Mouse (Mus musculus): ENCODE data around the gene Rspo1. TPM values are rescaled to one million over a fixed set of nuclear protein-coding genes. Genes with fewer than 3 reads are reported as not detected.

The Rspo1 gene
- total and polyA plus RNA-seq, 3 experiments, result 0.25 to 0.50 (median 0.31) TPM

GRCm38 (mm10) chr4:125057273-125057672, 71.0 kb downstream of the Rspo1 start:
- H3K4me2 ChIP-seq (ENCODE audit: insufficient read depth, low read depth, poor library complexity, severe bottlenecking), result no peak overlapping the region
- in situ Hi-C loops (cut with MboI; ENCODE audit: low pct_ligation_motif_present, low pct_unique_long_range_greater_than_20kb, low sequenced_read_pairs), result loop anchor here (25.0 kb wide), 1 partner anchor 295 kb away; no protein-coding TSS in a partner anchor

GRCm38 (mm10) chr4:125058033-125058432, 71.8 kb downstream of the Rspo1 start:
- in situ Hi-C loops (cut with MboI; ENCODE audit: low pct_ligation_motif_present, low pct_unique_long_range_greater_than_20kb, low sequenced_read_pairs), result loop anchor here (25.0 kb wide), 1 partner anchor 296 kb away; no protein-coding TSS in a partner anchor
- dilution Hi-C loops (cut with MboI; ENCODE audit: extremely low pct_ligation_motif_present, extremely low pct_unique_long_range_greater_than_20kb, low sequenced_read_pairs), result loop anchor here (25.0 kb wide), 1 partner anchor 96 kb away; no protein-coding TSS in a partner anchor
- Histone ChIP-seq H3K9ac (ENCODE audit: insufficient read depth, low read depth) (no peak overlapping the region), H3K9me3 (replicated peaks; ENCODE audit: low read length) (no peaks in the 10 kb centered on the region), H3K79me2 (replicated peaks; ENCODE audit: control insufficient read depth, extremely low read depth, insufficient read depth, poor library complexity, severe bottlenecking) (no peaks in the 10 kb centered on the region), H3K4me3 (replicated peaks in 1 of 3; ENCODE audit: low read depth in 2 of 3, low read length in 2 of 3, poor library complexity in 1 of 3) (no peak overlapping the region), H3K4me2 (ENCODE audit: insufficient read depth, low read depth, poor library complexity, severe bottlenecking) (no peak overlapping the region), H3K27ac (ENCODE audit: insufficient read depth, low read depth) (no peak overlapping the region), H3K27me3 (replicated peaks) (no peaks in the 10 kb centered on the region), H3K4me1 (ENCODE audit: control insufficient read depth in 1 of 2, insufficient read depth in 2 of 2) (peaks cover 0 to 6% of the 10 kb centered on the region in 2 experiments; a peak in 2 of 4 replicates), H3K36me3 (replicated peaks in 1 of 2; ENCODE audit: control insufficient read depth in 1 of 2, insufficient read depth in 1 of 2, low read length in 1 of 2) (peaks cover 34 to 59% of the 10 kb centered on the region in 2 experiments)
- DNase-seq (ENCODE audit: extremely low read depth), result no peak
- TF ChIP-seq IRF4 (IDR thresholded peaks at IDR 0.05; ENCODE audit: low read depth, low read length), result no peak
- TF ChIP-seq MAFK (IDR thresholded peaks at IDR 0.05; ENCODE audit: insufficient replicate concordance, low read length), result no peak
- TF ChIP-seq GABPA (IDR thresholded peaks at IDR 0.05; ENCODE audit: insufficient replicate concordance, low read depth, low read length), result no peak
- TF ChIP-seq CHD2 (IDR thresholded peaks at IDR 0.05; ENCODE audit: low read length), result no peak
- no peak for TF ChIP-seq USF2 (conservative IDR thresholded peaks at IDR 0.05; ENCODE audit: low read depth, low read length)
- no peak for TF ChIP-seq UBTF (IDR thresholded peaks at IDR 0.05; ENCODE audit: low read depth, low read length)
- no peak for TF ChIP-seq CHD1 (IDR thresholded peaks at IDR 0.05; ENCODE audit: low read depth, low read length)
- no peak for TF ChIP-seq EP300 (IDR thresholded peaks at IDR 0.05; ENCODE audit: low read length)
- TF ChIP-seq TBP (conservative IDR thresholded peaks at IDR 0.05; ENCODE audit: low read depth, low read length), result no peak
- no peak for TF ChIP-seq MAZ (IDR thresholded peaks at IDR 0.05; ENCODE audit: low read depth, low read length)
- TF ChIP-seq TCF12 (IDR thresholded peaks at IDR 0.05; ENCODE audit: low read depth, low read length), result no peak
- TF ChIP-seq CTCF (conservative IDR thresholded peaks at IDR 0.05 in 1 of 2, IDR thresholded peaks at IDR 0.05 in 1 of 2; ENCODE audit: low read depth in 2 of 2, low read length in 2 of 2), result no peak
- TF ChIP-seq JUND (conservative IDR thresholded peaks at IDR 0.05; ENCODE audit: low read depth, low read length), result no peak
- no peak for TF ChIP-seq USF1 (IDR thresholded peaks at IDR 0.05; ENCODE audit: low read depth, low read length)

More at GRCm38 (mm10) chr4:125057273-125057672, 71.0 kb downstream of the Rspo1 start:
- Histone ChIP-seq H3K79me2 (replicated peaks; ENCODE audit: control insufficient read depth, extremely low read depth, insufficient read depth, poor library complexity, severe bottlenecking) (no peaks in the 10 kb centered on the region), H3K36me3 (replicated peaks in 1 of 2; ENCODE audit: control insufficient read depth in 1 of 2, insufficient read depth in 1 of 2, low read length in 1 of 2) (peaks cover 39 to 65% of the 10 kb centered on the region in 2 experiments), H3K4me1 (ENCODE audit: control insufficient read depth in 1 of 2, insufficient read depth in 2 of 2) (peaks cover 0 to 6% of the 10 kb centered on the region in 2 experiments; a peak in 2 of 4 replicates), H3K4me3 (replicated peaks in 1 of 3; ENCODE audit: low read depth in 2 of 3, low read length in 2 of 3, poor library complexity in 1 of 3) (no peak overlapping the region), H3K27me3 (replicated peaks) (no peaks in the 10 kb centered on the region), H3K9me3 (replicated peaks; ENCODE audit: low read length) (no peaks in the 10 kb centered on the region), H3K27ac (ENCODE audit: insufficient read depth, low read depth) (no peak overlapping the region), H3K9ac (ENCODE audit: insufficient read depth, low read depth) (no peak overlapping the region)
- no peak for DNase-seq (ENCODE audit: extremely low read depth)
- dilution Hi-C loops (cut with MboI; ENCODE audit: extremely low pct_ligation_motif_present, extremely low pct_unique_long_range_greater_than_20kb, low sequenced_read_pairs), result loop anchor here (25.0 kb wide), 1 partner anchor 95 kb away; no protein-coding TSS in a partner anchor
- TF ChIP-seq E2F4 (IDR thresholded peaks at IDR 0.05; ENCODE audit: insufficient replicate concordance, low read depth, low read length), result no peak
- TF ChIP-seq POLR2A (IDR thresholded peaks at IDR 0.05; ENCODE audit: low read depth, low read length), result no peak
- no peak for TF ChIP-seq USF2 (conservative IDR thresholded peaks at IDR 0.05; ENCODE audit: low read depth, low read length)
- no peak for TF ChIP-seq IRF4 (IDR thresholded peaks at IDR 0.05; ENCODE audit: low read depth, low read length)
- TF ChIP-seq TCF12 (IDR thresholded peaks at IDR 0.05; ENCODE audit: low read depth, low read length), result no peak
- TF ChIP-seq JUND (conservative IDR thresholded peaks at IDR 0.05; ENCODE audit: low read depth, low read length), result no peak
- no peak for TF ChIP-seq MXI1 (IDR thresholded peaks at IDR 0.05; ENCODE audit: low read depth, low read length)
- no peak for TF ChIP-seq ETS1 (conservative IDR thresholded peaks at IDR 0.05; ENCODE audit: low read depth, low read length)
- TF ChIP-seq KAT2A (IDR thresholded peaks at IDR 0.05; ENCODE audit: insufficient replicate concordance, low read length), result no peak
- no peak for TF ChIP-seq USF1 (IDR thresholded peaks at IDR 0.05; ENCODE audit: low read depth, low read length)
- no peak for TF ChIP-seq ZKSCAN1 (IDR thresholded peaks at IDR 0.05; ENCODE audit: borderline replicate concordance, low read depth, low read length)
- no peak for TF ChIP-seq ELF1 (IDR thresholded peaks at IDR 0.05; ENCODE audit: low read depth, low read length)
- no peak for TF ChIP-seq RCOR1 (conservative IDR thresholded peaks at IDR 0.05; ENCODE audit: low read depth, low read length)
- TF ChIP-seq MAFK (IDR thresholded peaks at IDR 0.05; ENCODE audit: insufficient replicate concordance, low read length), result no peak
- no peak for TF ChIP-seq MAX (IDR thresholded peaks at IDR 0.05; ENCODE audit: low read length)
- no peak for TF ChIP-seq EP300 (IDR thresholded peaks at IDR 0.05; ENCODE audit: low read length)
- TF ChIP-seq CHD1 (IDR thresholded peaks at IDR 0.05; ENCODE audit: low read depth, low read length), result no peak
- TF ChIP-seq MYC (IDR thresholded peaks at IDR 0.05; ENCODE audit: low read depth, low read length), result no peak

Measured in CH12.LX (cell line).